Mouse (Mus musculus): ENCODE results near the gene Phkg2.

DNA sequence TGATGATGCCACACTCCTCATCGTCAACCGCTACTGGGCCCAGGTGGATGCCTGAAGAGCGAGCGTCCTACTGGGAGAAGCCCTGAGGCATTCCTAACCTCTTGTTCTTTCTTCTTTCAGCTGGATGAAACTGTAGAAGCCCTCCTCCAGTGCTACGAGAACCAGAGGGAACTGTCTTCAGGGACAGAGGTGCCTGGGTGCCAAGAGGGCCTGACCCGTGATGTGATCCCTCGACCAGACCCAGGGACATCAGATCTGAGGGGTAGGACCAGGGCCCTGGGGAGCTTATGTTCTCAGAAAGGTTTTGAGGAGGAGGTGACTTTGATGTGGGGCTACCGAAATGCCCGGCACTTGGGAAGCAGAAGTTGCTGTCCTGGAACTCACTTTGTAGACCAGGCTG, 16.5 kb downstream of the Phkg2 start:
- TF ChIP-seq CTCF (IDR thresholded peaks at IDR 0.05; ENCODE audit: low read depth) (no peak), EP300 (IDR thresholded peaks at IDR 0.05; ENCODE audit: low read depth) (no peak)

Measured in liver, postnatal 0 days (tissue).